Mouse (Mus musculus): ENCODE measurements at regions not wholly inside any gene's neighbourhood (a gene's known extent, or its start where the extent isn't known, plus 50 kb on each side); places are given as distances from the start of the nearest gene placed in this dataset.
"Not testable (repeated sequence)": the region's sequence is repeated elsewhere in the genome, so short reads cannot be mapped to it uniquely, and the experiment has no call there.

GRCm38 (mm10) chr7:60622271-60623249 lies 482.5 kb upstream of the Snrpn start:
- peak; percentile 29 to 40 for DNase-seq (ENCODE audit: low spot score in 2 of 2)

GRCm38 (mm10) chr7:60617070-60617674 lies 477.2 kb upstream of the Snrpn start:
- DNase-seq (ENCODE audit: low spot score in 2 of 2) = not testable (repeated sequence)

All from frontal cortex, postnatal 36 days (tissue).